Mouse (Mus musculus): ENCODE results near the gene Hnrnpa1. TPM values are rescaled to one million over a fixed set of nuclear protein-coding genes. Genes with fewer than 3 reads are reported as not detected.

Hnrnpa1 gene
- polyA plus RNA-seq, 1 experiment from 2014 or later: 860 TPM

- ATAC-seq (ENCODE audit: borderline replicate concordance, extremely low read depth, low FRiP score, low TSS enrichment): no peak
- Histone ChIP-seq H3K4me2 (no peak overlapping the region), H3K36me3 (no peaks in the 10 kb centered on the region; the same call in 1 of the 2 replicates), H3K9me3 (no peaks in the 10 kb centered on the region), H3K27ac (no peak overlapping the region), H3K27me3 (no peaks in the 10 kb centered on the region), H3K9ac (no peak overlapping the region), H3K4me1 (peaks cover 13% of the 10 kb centered on the region), H3K4me3 (no peak overlapping the region)
- 50% methylated on average over 3 of the region's 3 CpGs for WGBS
Measured at GRCm38 (mm10) chr15:103280817-103281464, 40.7 kb downstream of the Hnrnpa1 start.

- Histone ChIP-seq H3K9me3 (no peaks in the 10 kb centered on the region), H3K4me1 (peaks cover 18% of the 10 kb centered on the region), H3K27ac (no peak overlapping the region), H3K4me2 (no peak overlapping the region), H3K4me3 (no peak overlapping the region), H3K36me3 (no peaks in the 10 kb centered on the region; the same call in 1 of the 2 replicates), H3K27me3 (no peaks in the 10 kb centered on the region), H3K9ac (no peak overlapping the region)
- 93% methylated on average over 3 of the region's 3 CpGs for WGBS
- no peak for ATAC-seq (ENCODE audit: borderline replicate concordance, extremely low read depth, low FRiP score, low TSS enrichment)
Measured at GRCm38 (mm10) chr15:103281465-103282205, 41.4 kb downstream of the Hnrnpa1 start.

GRCm38 (mm10) chr15:103284066-103284465, 43.8 kb downstream of the Hnrnpa1 start:
- no peak for ATAC-seq (ENCODE audit: borderline replicate concordance, extremely low read depth, low FRiP score, low TSS enrichment)
- 65% methylated on average over 3 of the region's 3 CpGs for WGBS
- Histone ChIP-seq H3K4me1 (peaks cover 18% of the 10 kb centered on the region), H3K4me3 (no peak overlapping the region), H3K27me3 (no peaks in the 10 kb centered on the region), H3K36me3 (peaks cover 4% of the 10 kb centered on the region; the same call in 1 of the 2 replicates), H3K4me2 (no peak overlapping the region), H3K9me3 (no peaks in the 10 kb centered on the region), H3K9ac (no peak overlapping the region), H3K27ac (no peak overlapping the region)

- H3K9me3 ChIP-seq: no peaks in the 10 kb centered on the region
- H3K4me3 ChIP-seq: no peak overlapping the region
- H3K27me3 ChIP-seq: no peaks in the 10 kb centered on the region
- H3K4me2 ChIP-seq: no peak overlapping the region
- ATAC-seq (ENCODE audit: borderline replicate concordance, extremely low read depth, low FRiP score, low TSS enrichment): no peak
- H3K27ac ChIP-seq: no peak overlapping the region
- H3K36me3 ChIP-seq: peaks cover 8% of the 10 kb centered on the region; the same call in 1 of the 2 replicates
- H3K4me1 ChIP-seq: peaks cover 18% of the 10 kb centered on the region
- H3K9ac ChIP-seq: no peak overlapping the region
- WGBS: 34% methylated on average over 2 of the region's 2 CpGs
Measured at GRCm38 (mm10) chr15:103284647-103285046, 44.4 kb downstream of the Hnrnpa1 start.

- ATAC-seq (ENCODE audit: borderline replicate concordance, extremely low read depth, low FRiP score, low TSS enrichment): no peak
- Histone ChIP-seq H3K27me3 (no peaks in the 10 kb centered on the region), H3K36me3 (peaks cover 13% of the 10 kb centered on the region), H3K4me3 (no peak overlapping the region), H3K4me2 (no peak overlapping the region), H3K9me3 (no peaks in the 10 kb centered on the region), H3K9ac (no peak overlapping the region), H3K27ac (peak overlapping the region; percentile 51), H3K4me1 (peaks cover 18% of the 10 kb centered on the region)
- WGBS: 30% methylated on average over 1 of the region's 1 CpGs
Measured at GRCm38 (mm10) chr15:103285778-103286417, 45.7 kb downstream of the Hnrnpa1 start.

GRCm38 (mm10) chr15:103289600-103289999, 49.4 kb downstream of the Hnrnpa1 start:
- H3K27me3 ChIP-seq: no peaks in the 10 kb centered on the region
- ATAC-seq (ENCODE audit: borderline replicate concordance, extremely low read depth, low FRiP score, low TSS enrichment): no peak
- H3K9ac ChIP-seq: no peak overlapping the region
- H3K4me1 ChIP-seq: peaks cover 16% of the 10 kb centered on the region
- WGBS: 57% methylated on average over 5 of the region's 5 CpGs
- peaks cover 44% of the 10 kb centered on the region for H3K36me3 ChIP-seq
- no peak overlapping the region for H3K27ac ChIP-seq
- no peak overlapping the region for H3K4me3 ChIP-seq
- H3K4me2 ChIP-seq: no peak overlapping the region
- H3K9me3 ChIP-seq: no peaks in the 10 kb centered on the region

- ATAC-seq (ENCODE audit: borderline replicate concordance, extremely low read depth, low FRiP score, low TSS enrichment): no peak
- H3K27ac ChIP-seq: no peak overlapping the region
- H3K9ac ChIP-seq: no peak overlapping the region
Measured at GRCm38 (mm10) chr15:103290417-103290816, 50.2 kb downstream of the Hnrnpa1 start.

GRCm38 (mm10) chr15:103290843-103291242, 50.6 kb downstream of the Hnrnpa1 start:
- no peak overlapping the region for H3K9ac ChIP-seq
- no peak for ATAC-seq (ENCODE audit: borderline replicate concordance, extremely low read depth, low FRiP score, low TSS enrichment)
- H3K27ac ChIP-seq: no peak overlapping the region
- H3K4me2 ChIP-seq: no peak overlapping the region
- peaks cover 47% of the 10 kb centered on the region for H3K36me3 ChIP-seq
- peaks cover 13% of the 10 kb centered on the region for H3K4me1 ChIP-seq
- no peaks in the 10 kb centered on the region for H3K27me3 ChIP-seq
- no peak overlapping the region for H3K4me3 ChIP-seq
- H3K9me3 ChIP-seq: no peaks in the 10 kb centered on the region
- 87% methylated on average over 9 of the region's 9 CpGs for WGBS

More at GRCm38 (mm10) chr15:103290417-103290816, 50.2 kb downstream of the Hnrnpa1 start:
- WGBS: 83% methylated on average over 5 of the region's 6 CpGs
- peaks cover 13% of the 10 kb centered on the region for H3K4me1 ChIP-seq
- no peaks in the 10 kb centered on the region for H3K27me3 ChIP-seq
- H3K4me2 ChIP-seq: no peak overlapping the region
- H3K36me3 ChIP-seq: peaks cover 47% of the 10 kb centered on the region
- no peak overlapping the region for H3K4me3 ChIP-seq
- no peaks in the 10 kb centered on the region for H3K9me3 ChIP-seq

GRCm38 (mm10) chr15:103292673-103293345, 52.6 kb downstream of the Hnrnpa1 start:
- Histone ChIP-seq H3K4me1 (peaks cover 23% of the 10 kb centered on the region), H3K27me3 (no peaks in the 10 kb centered on the region), H3K4me2 (no peak overlapping the region), H3K36me3 (peaks cover 50% of the 10 kb centered on the region), H3K27ac (no peak overlapping the region), H3K4me3 (no peak overlapping the region), H3K9ac (no peak overlapping the region), H3K9me3 (no peaks in the 10 kb centered on the region)
- ATAC-seq (ENCODE audit: borderline replicate concordance, extremely low read depth, low FRiP score, low TSS enrichment): no peak
- WGBS: 90% methylated on average over 4 of the region's 4 CpGs

- Histone ChIP-seq H3K9ac (no peak overlapping the region), H3K36me3 (peaks cover 50% of the 10 kb centered on the region), H3K27ac (no peak overlapping the region), H3K4me1 (peaks cover 28% of the 10 kb centered on the region), H3K4me3 (no peak overlapping the region), H3K27me3 (no peaks in the 10 kb centered on the region), H3K9me3 (no peaks in the 10 kb centered on the region), H3K4me2 (no peak overlapping the region)
- no peak for ATAC-seq (ENCODE audit: borderline replicate concordance, extremely low read depth, low FRiP score, low TSS enrichment)
- 99% methylated on average over 2 of the region's 2 CpGs for WGBS
Measured at GRCm38 (mm10) chr15:103293375-103293774, 53.1 kb downstream of the Hnrnpa1 start.

GRCm38 (mm10) chr15:103294649-103295048, 54.4 kb downstream of the Hnrnpa1 start:
- Histone ChIP-seq H3K4me1 (peaks cover 37% of the 10 kb centered on the region), H3K36me3 (peaks cover 46% of the 10 kb centered on the region), H3K4me3 (no peak overlapping the region), H3K9me3 (no peaks in the 10 kb centered on the region), H3K4me2 (no peak overlapping the region), H3K27me3 (no peaks in the 10 kb centered on the region), H3K27ac (no peak overlapping the region), H3K9ac (no peak overlapping the region)
- no peak for ATAC-seq (ENCODE audit: borderline replicate concordance, extremely low read depth, low FRiP score, low TSS enrichment)
- 85% methylated on average over 2 of the region's 2 CpGs for whole genome bisulfite sequencing

Measured in lung, embryonic 15.5 days (tissue).